Mouse (Mus musculus) megakaryocyte, embryonic 14.5 days (primary cell): Measurements from ENCODE around the gene Dok4.

ENCODE experiments used
- FLI1 ChIP-seq: IDR thresholded peaks from 2 replicates; pipeline ENCODE4 v1.6.1; 2012; ENCODE audit warnings: low read length, inconsistent platforms, mixed read lengths
- GATA1 ChIP-seq: IDR thresholded peaks from 3 replicates; pipeline ENCODE4 v1.6.1; 2012; ENCODE audit warnings: mixed read lengths, low read length, inconsistent platforms, borderline replicate concordance

DNA sequence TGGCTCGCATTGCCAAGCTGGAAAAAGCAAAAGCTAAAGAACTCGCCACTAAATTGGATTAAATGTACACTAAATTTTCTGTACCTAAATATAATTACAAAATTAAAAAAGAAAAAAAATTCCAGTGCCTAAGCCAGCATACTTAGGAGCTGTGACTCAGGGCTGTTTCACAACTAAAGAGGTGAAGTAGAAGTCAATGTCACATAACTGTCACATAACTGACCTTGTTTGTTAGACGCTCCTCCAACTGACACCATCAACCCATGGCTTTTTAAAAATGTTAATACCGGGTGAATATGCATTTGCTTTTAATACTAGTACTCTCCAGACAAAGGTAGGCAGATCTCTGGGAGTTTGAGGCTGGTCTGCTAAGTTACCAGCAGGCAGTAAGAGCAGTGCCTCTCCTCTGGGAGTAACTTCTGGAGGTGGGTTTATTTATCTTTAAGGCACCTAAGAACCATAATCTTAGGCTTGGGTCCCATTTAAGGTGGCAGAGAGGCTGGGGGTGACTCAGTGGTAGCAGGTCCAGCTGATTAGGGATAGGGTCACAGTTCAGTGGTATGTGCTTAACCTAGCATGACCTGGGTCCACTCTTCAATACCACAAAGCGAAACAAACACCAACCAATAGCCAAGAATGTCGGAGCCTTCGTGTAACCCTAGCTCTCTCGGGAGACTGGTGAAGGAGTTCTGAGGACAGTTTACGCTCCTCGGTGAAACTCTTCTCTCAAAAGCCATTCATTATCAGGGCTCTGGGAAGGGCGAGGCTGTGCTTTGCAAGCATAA is 39.5 kb downstream of the Dok4 start:
- TF ChIP-seq FLI1 (no peak), GATA1 (no peak)
